Mouse (Mus musculus): ENCODE data around the gene Usp43.

Gene Usp43

GRCm38 (mm10) chr11:67903756-67904155 is 18.2 kb downstream of the Usp43 start:
- no peak for DNase-seq (ENCODE audit: extremely low read depth, insufficient read length, low spot score)

GRCm38 (mm10) chr11:67897064-67897560 is 24.8 kb downstream of the Usp43 start:
- DNase-seq (ENCODE audit: extremely low read depth, insufficient read length, low spot score) = peak; percentile 94

- DNase-seq (ENCODE audit: extremely low read depth, insufficient read length, low spot score) = no peak
Measured at GRCm38 (mm10) chr11:67895641-67896040, 26.3 kb downstream of the Usp43 start.

- DNase-seq (ENCODE audit: extremely low read depth, insufficient read length, low spot score) = no peak
Measured at GRCm38 (mm10) chr11:67888521-67888920, 33.4 kb downstream of the Usp43 start.

- no peak for DNase-seq (ENCODE audit: extremely low read depth, insufficient read length, low spot score)
Measured at GRCm38 (mm10) chr11:67885921-67886320, 36.0 kb downstream of the Usp43 start.

GRCm38 (mm10) chr11:67865521-67866197 is 56.3 kb downstream of the Usp43 start:
- DNase-seq (ENCODE audit: extremely low read depth, insufficient read length, low spot score) = no peak

GRCm38 (mm10) chr11:67865100-67865499 is 56.9 kb downstream of the Usp43 start:
- no peak for DNase-seq (ENCODE audit: extremely low read depth, insufficient read length, low spot score)

GRCm38 (mm10) chr11:67861399-67861838 is 60.5 kb downstream of the Usp43 start:
- no peak for DNase-seq (ENCODE audit: extremely low read depth, insufficient read length, low spot score)

- DNase-seq (ENCODE audit: extremely low read depth, insufficient read length, low spot score) = peak; percentile 32
Measured at GRCm38 (mm10) chr11:67860743-67861398, 61.1 kb downstream of the Usp43 start.

GRCm38 (mm10) chr11:67858518-67858917 is 63.4 kb downstream of the Usp43 start:
- DNase-seq (ENCODE audit: extremely low read depth, insufficient read length, low spot score) = no peak

GRCm38 (mm10) chr11:67855035-67855434 is 66.9 kb downstream of the Usp43 start:
- peak; percentile 16 for DNase-seq (ENCODE audit: extremely low read depth, insufficient read length, low spot score)

- no peak for DNase-seq (ENCODE audit: extremely low read depth, insufficient read length, low spot score)
Measured at GRCm38 (mm10) chr11:67853996-67854395, 68.0 kb downstream of the Usp43 start.

- no peak for DNase-seq (ENCODE audit: extremely low read depth, insufficient read length, low spot score)
Measured at GRCm38 (mm10) chr11:67851770-67852169, 70.2 kb downstream of the Usp43 start.

GRCm38 (mm10) chr11:67845193-67845592 is 76.8 kb downstream of the Usp43 start:
- no peak for DNase-seq (ENCODE audit: extremely low read depth, insufficient read length, low spot score)

- no peak for DNase-seq (ENCODE audit: extremely low read depth, insufficient read length, low spot score)
Measured at GRCm38 (mm10) chr11:67839810-67840209, 82.1 kb downstream of the Usp43 start.

GRCm38 (mm10) chr11:67835408-67836078 is 86.4 kb downstream of the Usp43 start:
- DNase-seq (ENCODE audit: extremely low read depth, insufficient read length, low spot score) = no peak

GRCm38 (mm10) chr11:67831820-67832219 is 90.1 kb downstream of the Usp43 start:
- no peak for DNase-seq (ENCODE audit: extremely low read depth, insufficient read length, low spot score)

GRCm38 (mm10) chr11:67829530-67829929 is 92.4 kb downstream of the Usp43 start:
- no peak for DNase-seq (ENCODE audit: extremely low read depth, insufficient read length, low spot score)

GRCm38 (mm10) chr11:67828360-67829059 is 93.4 kb downstream of the Usp43 start:
- peak; percentile 50 for DNase-seq (ENCODE audit: extremely low read depth, insufficient read length, low spot score)

GRCm38 (mm10) chr11:67821560-67821959 is 100.4 kb downstream of the Usp43 start:
- DNase-seq (ENCODE audit: extremely low read depth, insufficient read length, low spot score) = no peak

GRCm38 (mm10) chr11:67820221-67820620 is 101.7 kb downstream of the Usp43 start:
- no peak for DNase-seq (ENCODE audit: extremely low read depth, insufficient read length, low spot score)

Measured in 3134 (cell line).